Mouse (Mus musculus): Measurements from ENCODE around the gene Cdh7. TPM values are rescaled to one million over a fixed set of nuclear protein-coding genes. Genes with fewer than 3 reads are reported as not detected.

Gene Cdh7
- polyA plus RNA-seq, 1 experiment from 2014 or later = not detected

DNA sequence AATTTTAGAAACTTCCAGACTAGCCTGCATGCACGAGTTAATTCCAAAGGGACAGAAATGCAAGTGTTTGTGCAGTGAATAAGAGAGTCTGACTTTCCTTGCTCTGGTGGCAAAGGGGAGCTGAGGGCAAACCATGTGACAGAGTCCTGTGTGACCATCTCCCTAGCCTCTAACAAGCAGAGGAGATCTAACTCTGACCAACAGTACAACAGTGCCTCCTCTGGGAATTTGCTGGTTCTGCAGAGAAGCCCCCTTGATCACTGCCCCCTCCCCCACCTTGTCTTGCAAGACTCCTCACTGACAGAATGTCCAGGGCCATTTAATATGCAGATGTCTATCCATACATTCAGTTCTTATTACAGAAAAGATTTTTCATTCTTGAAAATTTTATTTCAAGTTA lies 3.2 kb downstream of the Cdh7 start:
- ATAC-seq (ENCODE audit: low read depth) = no peak
- WGBS = 13% methylated on average over 1 of the region's 1 CpGs
- Histone ChIP-seq H3K27me3 (ENCODE audit: control insufficient read depth, insufficient read depth, low read depth, low read length) (peaks cover 9% of the 10 kb centered on the region), H3K9ac (ENCODE audit: low read length) (no peak overlapping the region), H3K27ac (ENCODE audit: low read length) (no peak overlapping the region), H3K36me3 (ENCODE audit: control insufficient read depth, insufficient read depth, low read length) (no peaks in the 10 kb centered on the region), H3K4me1 (replicated peaks; ENCODE audit: control insufficient read depth, insufficient read depth, low read length) (no peaks in the 10 kb centered on the region), H3K4me2 (ENCODE audit: low read depth, low read length) (no peak overlapping the region), H3K9me3 (ENCODE audit: control insufficient read depth, low read length) (no peaks in the 10 kb centered on the region), H3K4me3 (ENCODE audit: low read length) (no peak overlapping the region)

DNA sequence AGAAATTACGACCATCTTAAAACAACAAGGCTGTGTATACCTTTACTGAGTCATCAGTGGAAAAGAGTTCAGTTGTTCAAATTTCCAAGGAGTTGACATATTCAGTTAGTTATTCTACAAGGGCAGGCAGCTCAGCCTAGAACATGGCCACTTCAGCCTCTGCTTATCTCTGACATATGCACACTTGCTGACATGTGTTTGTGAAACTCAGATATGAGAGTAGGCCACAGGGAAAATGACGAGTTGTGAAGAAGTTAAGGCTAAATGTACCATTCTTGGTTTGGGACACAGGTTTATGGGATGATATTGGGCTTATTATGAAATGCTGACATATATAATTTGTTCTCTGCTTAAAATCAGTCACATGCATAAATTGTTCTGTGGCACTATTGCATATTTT lies 7.3 kb downstream of the Cdh7 start:
- H3K4me1 ChIP-seq (replicated peaks; ENCODE audit: control insufficient read depth, insufficient read depth, low read length) = no peaks in the 10 kb centered on the region
- ATAC-seq (ENCODE audit: low read depth) = no peak
- WGBS = 39% methylated on average over 2 of the region's 2 CpGs
- H3K4me2 ChIP-seq (ENCODE audit: low read depth, low read length) = no peak overlapping the region
- H3K27ac ChIP-seq (ENCODE audit: low read length) = no peak overlapping the region
- H3K36me3 ChIP-seq (ENCODE audit: control insufficient read depth, insufficient read depth, low read length) = no peaks in the 10 kb centered on the region
- H3K9me3 ChIP-seq (ENCODE audit: control insufficient read depth, low read length) = no peaks in the 10 kb centered on the region
- H3K4me3 ChIP-seq (ENCODE audit: low read length) = no peak overlapping the region
- H3K27me3 ChIP-seq (ENCODE audit: control insufficient read depth, insufficient read depth, low read depth, low read length) = no peaks in the 10 kb centered on the region
- no peak overlapping the region for H3K9ac ChIP-seq (ENCODE audit: low read length)

DNA sequence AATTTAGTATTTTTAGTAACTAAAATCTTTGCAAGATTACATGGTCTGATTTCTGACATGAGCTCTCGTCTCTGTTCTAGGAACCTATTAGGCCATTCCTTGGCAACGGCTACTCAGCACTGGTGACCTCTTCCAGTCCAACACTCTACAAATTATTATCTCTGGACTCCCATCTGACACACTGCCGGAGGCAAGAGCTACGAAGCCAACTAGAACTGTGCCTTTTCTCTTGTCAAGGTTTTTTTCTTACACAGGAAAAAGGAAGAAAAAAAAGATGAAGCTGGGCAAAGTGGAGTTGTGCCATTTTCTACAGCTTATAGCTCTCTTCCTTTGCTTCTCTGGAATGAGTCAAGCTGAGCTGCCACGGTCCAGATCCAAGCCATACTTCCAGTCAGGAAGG lies 11.7 kb downstream of the Cdh7 start:
- H3K4me3 ChIP-seq (ENCODE audit: low read length) = no peak overlapping the region
- H3K27ac ChIP-seq (ENCODE audit: low read length) = no peak overlapping the region
- H3K9me3 ChIP-seq (ENCODE audit: control insufficient read depth, low read length) = no peaks in the 10 kb centered on the region
- H3K4me1 ChIP-seq (replicated peaks; ENCODE audit: control insufficient read depth, insufficient read depth, low read length) = no peaks in the 10 kb centered on the region
- no peak overlapping the region for H3K9ac ChIP-seq (ENCODE audit: low read length)
- ATAC-seq (ENCODE audit: low read depth) = no peak
- H3K4me2 ChIP-seq (ENCODE audit: low read depth, low read length) = no peak overlapping the region
- WGBS = 55% methylated on average over 5 of the region's 5 CpGs
- no peaks in the 10 kb centered on the region for H3K36me3 ChIP-seq (ENCODE audit: control insufficient read depth, insufficient read depth, low read length)
- no peaks in the 10 kb centered on the region for H3K27me3 ChIP-seq (ENCODE audit: control insufficient read depth, insufficient read depth, low read depth, low read length)

DNA sequence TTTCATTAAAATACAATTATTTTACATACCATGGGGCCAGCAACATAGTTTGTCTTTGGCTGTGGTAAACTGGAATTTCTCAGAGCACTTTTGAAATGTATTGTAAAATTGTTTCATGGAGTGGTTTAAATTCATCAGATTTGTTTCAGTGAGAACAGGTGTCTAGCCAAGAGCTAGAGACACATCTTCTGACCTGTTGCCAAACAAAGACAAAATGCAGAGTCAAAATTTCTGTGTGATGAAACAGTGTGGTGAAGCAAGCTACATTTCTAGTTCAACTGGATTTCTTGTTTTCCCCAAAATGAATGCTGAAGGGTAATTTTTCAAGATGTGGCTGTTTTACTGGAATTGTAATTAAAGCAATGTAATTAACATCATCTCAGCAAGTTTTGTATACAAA lies 22.2 kb downstream of the Cdh7 start:
- H3K9ac ChIP-seq (ENCODE audit: low read length) = no peak overlapping the region
- no peak overlapping the region for H3K27ac ChIP-seq (ENCODE audit: low read length)
- no peaks in the 10 kb centered on the region for H3K4me1 ChIP-seq (replicated peaks; ENCODE audit: control insufficient read depth, insufficient read depth, low read length)
- no peaks in the 10 kb centered on the region for H3K36me3 ChIP-seq (ENCODE audit: control insufficient read depth, insufficient read depth, low read length)
- H3K27me3 ChIP-seq (ENCODE audit: control insufficient read depth, insufficient read depth, low read depth, low read length) = no peaks in the 10 kb centered on the region
- no peak for ATAC-seq (ENCODE audit: low read depth)
- H3K4me2 ChIP-seq (ENCODE audit: low read depth, low read length) = no peak overlapping the region
- no peak overlapping the region for H3K4me3 ChIP-seq (ENCODE audit: low read length)
- H3K9me3 ChIP-seq (ENCODE audit: control insufficient read depth, low read length) = no peaks in the 10 kb centered on the region

DNA sequence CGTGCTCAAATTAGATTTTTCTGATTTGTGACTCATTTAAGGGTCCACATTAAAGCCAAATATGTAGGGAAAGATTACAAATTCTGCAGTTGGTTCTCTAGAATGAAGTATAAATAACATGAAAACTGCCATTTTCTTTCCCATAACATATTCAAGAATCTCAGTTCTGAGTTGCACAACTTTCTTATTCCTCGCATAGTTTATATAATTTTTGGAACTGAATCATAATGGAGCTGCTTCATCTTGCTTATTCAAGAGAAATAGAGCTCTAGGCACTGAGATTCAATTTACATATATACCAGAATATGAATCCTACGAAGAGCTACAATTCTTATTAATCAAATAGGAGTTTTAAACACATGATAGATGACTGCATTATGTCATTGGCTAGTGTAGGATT lies 22.8 kb downstream of the Cdh7 start:
- H3K4me1 ChIP-seq (replicated peaks; ENCODE audit: control insufficient read depth, insufficient read depth, low read length) = no peaks in the 10 kb centered on the region
- H3K27me3 ChIP-seq (ENCODE audit: control insufficient read depth, insufficient read depth, low read depth, low read length) = no peaks in the 10 kb centered on the region
- WGBS = 56% methylated on average over 3 of the region's 3 CpGs
- H3K27ac ChIP-seq (ENCODE audit: low read length) = no peak overlapping the region
- H3K9ac ChIP-seq (ENCODE audit: low read length) = no peak overlapping the region
- no peak overlapping the region for H3K4me2 ChIP-seq (ENCODE audit: low read depth, low read length)
- no peak for ATAC-seq (ENCODE audit: low read depth)
- H3K36me3 ChIP-seq (ENCODE audit: control insufficient read depth, insufficient read depth, low read length) = no peaks in the 10 kb centered on the region
- H3K9me3 ChIP-seq (ENCODE audit: control insufficient read depth, low read length) = no peaks in the 10 kb centered on the region
- H3K4me3 ChIP-seq (ENCODE audit: low read length) = no peak overlapping the region

DNA sequence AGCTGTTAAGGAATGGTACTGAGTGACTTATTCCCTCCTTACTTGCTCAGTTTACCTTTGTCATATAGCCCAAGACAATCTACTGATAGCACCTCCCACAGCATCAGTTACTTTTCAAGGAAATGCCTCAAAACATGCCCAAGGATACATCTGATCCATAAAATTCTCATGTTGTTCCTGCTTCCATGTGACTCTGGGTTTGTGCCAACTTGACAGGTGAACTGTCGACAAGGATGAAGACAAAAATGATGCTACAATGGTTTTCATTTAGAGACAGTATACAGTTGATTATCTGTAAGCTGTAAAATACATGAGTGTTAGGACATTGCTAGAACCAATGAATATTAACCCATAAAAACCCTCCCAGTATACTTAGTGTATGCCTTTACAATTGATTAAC lies 29.9 kb downstream of the Cdh7 start:
- Histone ChIP-seq H3K36me3 (ENCODE audit: control insufficient read depth, insufficient read depth, low read length) (no peaks in the 10 kb centered on the region), H3K4me3 (ENCODE audit: low read length) (no peak overlapping the region), H3K9me3 (ENCODE audit: control insufficient read depth, low read length) (no peaks in the 10 kb centered on the region), H3K27me3 (ENCODE audit: control insufficient read depth, insufficient read depth, low read depth, low read length) (no peaks in the 10 kb centered on the region), H3K4me2 (ENCODE audit: low read depth, low read length) (no peak overlapping the region), H3K27ac (ENCODE audit: low read length) (no peak overlapping the region), H3K9ac (ENCODE audit: low read length) (no peak overlapping the region), H3K4me1 (replicated peaks; ENCODE audit: control insufficient read depth, insufficient read depth, low read length) (no peaks in the 10 kb centered on the region)
- 73% methylated on average over 1 of the region's 1 CpGs for WGBS
- ATAC-seq (ENCODE audit: low read depth) = no peak

DNA sequence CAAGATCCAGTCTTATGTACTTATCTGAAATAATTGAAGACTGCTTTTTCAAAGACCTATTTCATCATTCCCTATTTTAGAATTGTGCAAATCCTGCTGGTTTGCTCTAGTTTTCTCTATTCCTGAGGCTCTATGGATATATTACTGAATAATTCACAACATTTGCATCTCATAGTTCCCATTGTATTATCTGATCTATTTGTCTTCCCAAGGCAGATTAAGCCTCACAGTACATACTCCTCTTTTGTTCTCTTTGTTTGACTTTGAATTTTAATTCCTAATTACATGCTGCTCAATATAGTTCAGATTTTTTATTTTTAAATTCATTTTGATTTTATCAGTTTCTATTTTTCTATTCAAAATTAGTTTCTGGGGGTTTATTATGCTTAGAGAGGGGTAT lies 74.1 kb downstream of the Cdh7 start:
- no peaks in the 10 kb centered on the region for H3K36me3 ChIP-seq (ENCODE audit: control insufficient read depth, insufficient read depth, low read length)
- no peaks in the 10 kb centered on the region for H3K27me3 ChIP-seq (ENCODE audit: control insufficient read depth, insufficient read depth, low read depth, low read length)
- H3K9ac ChIP-seq (ENCODE audit: low read length) = no peak overlapping the region
- no peak overlapping the region for H3K4me3 ChIP-seq (ENCODE audit: low read length)
- no peak overlapping the region for H3K4me2 ChIP-seq (ENCODE audit: low read depth, low read length)
- H3K4me1 ChIP-seq (replicated peaks; ENCODE audit: control insufficient read depth, insufficient read depth, low read length) = no peaks in the 10 kb centered on the region
- no peaks in the 10 kb centered on the region for H3K9me3 ChIP-seq (ENCODE audit: control insufficient read depth, low read length)
- no peak overlapping the region for H3K27ac ChIP-seq (ENCODE audit: low read length)
- ATAC-seq (ENCODE audit: low read depth) = no peak

DNA sequence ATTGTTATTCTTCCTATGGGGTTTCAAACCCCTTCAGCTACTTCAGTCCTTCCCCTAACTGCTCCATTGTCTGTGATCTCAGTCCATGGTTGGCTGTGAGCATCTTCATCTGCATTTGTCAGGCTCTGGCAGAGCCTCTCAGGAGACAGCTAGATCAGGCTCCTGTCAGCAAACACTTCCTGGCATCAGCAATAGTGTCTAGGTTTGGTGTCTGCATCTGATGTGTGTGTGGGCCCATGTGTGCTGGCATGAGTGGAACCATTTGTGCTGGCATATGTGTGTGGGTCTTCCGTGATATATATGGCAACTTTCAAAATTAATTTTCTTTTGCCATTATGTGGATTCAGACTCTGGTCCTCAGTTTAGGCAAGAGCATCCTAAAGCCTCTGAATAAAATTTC lies 85.2 kb downstream of the Cdh7 start:
- no peaks in the 10 kb centered on the region for H3K36me3 ChIP-seq (ENCODE audit: control insufficient read depth, insufficient read depth, low read length)
- ATAC-seq (ENCODE audit: low read depth) = no peak
- no peak overlapping the region for H3K4me2 ChIP-seq (ENCODE audit: low read depth, low read length)
- H3K4me1 ChIP-seq (replicated peaks; ENCODE audit: control insufficient read depth, insufficient read depth, low read length) = no peaks in the 10 kb centered on the region
- H3K27me3 ChIP-seq (ENCODE audit: control insufficient read depth, insufficient read depth, low read depth, low read length) = no peaks in the 10 kb centered on the region
- WGBS = 92% methylated on average over 1 of the region's 1 CpGs
- no peak overlapping the region for H3K9ac ChIP-seq (ENCODE audit: low read length)
- H3K27ac ChIP-seq (ENCODE audit: low read length) = no peak overlapping the region
- no peaks in the 10 kb centered on the region for H3K9me3 ChIP-seq (ENCODE audit: control insufficient read depth, low read length)
- H3K4me3 ChIP-seq (ENCODE audit: low read length) = no peak overlapping the region

DNA sequence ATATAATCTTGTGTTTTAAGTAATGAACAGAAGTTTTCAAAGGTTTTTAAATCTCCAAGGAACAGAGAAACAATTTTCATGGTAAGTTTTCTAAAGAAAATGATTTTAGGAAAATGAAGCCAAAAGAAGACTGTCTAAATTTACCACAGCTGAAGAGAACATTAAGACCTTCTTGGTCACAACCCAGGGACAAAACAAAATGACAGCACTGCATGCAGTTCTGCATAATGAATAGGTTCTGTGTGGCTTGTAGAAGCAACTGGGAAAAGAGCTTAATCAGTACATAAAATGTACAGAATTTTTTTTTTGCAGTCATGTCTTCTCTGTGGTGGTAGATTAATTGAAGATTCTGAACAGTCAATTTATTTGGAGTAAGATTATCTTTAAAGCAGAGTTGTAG lies 96.2 kb downstream of the Cdh7 start:
- Histone ChIP-seq H3K27me3 (ENCODE audit: control insufficient read depth, insufficient read depth, low read depth, low read length) (no peaks in the 10 kb centered on the region), H3K36me3 (ENCODE audit: control insufficient read depth, insufficient read depth, low read length) (no peaks in the 10 kb centered on the region), H3K4me2 (ENCODE audit: low read depth, low read length) (no peak overlapping the region), H3K27ac (ENCODE audit: low read length) (no peak overlapping the region), H3K4me3 (ENCODE audit: low read length) (no peak overlapping the region), H3K9ac (ENCODE audit: low read length) (no peak overlapping the region), H3K4me1 (replicated peaks; ENCODE audit: control insufficient read depth, insufficient read depth, low read length) (no peaks in the 10 kb centered on the region), H3K9me3 (ENCODE audit: control insufficient read depth, low read length) (no peaks in the 10 kb centered on the region)
- no peak for ATAC-seq (ENCODE audit: low read depth)

DNA sequence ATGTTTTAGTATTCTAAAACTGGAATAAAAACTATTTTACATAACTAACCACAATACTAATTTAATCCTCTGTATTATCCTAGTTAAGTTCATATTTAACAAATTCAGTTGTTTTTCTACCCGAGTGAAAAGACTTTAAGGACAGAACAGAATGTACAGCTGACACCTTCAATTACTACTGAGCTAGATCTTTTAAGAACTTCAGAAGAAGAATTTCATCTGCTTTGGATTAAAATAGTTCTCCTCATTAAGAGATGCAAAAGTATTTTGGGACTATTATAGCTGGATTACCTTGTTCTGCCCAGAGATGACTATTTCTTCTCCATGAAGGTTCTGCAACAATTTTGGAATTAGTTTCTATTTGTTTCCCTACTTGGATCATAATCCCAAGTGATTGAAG lies 135.8 kb downstream of the Cdh7 start:
- H3K4me2 ChIP-seq (ENCODE audit: low read depth, low read length) = no peak overlapping the region
- no peaks in the 10 kb centered on the region for H3K9me3 ChIP-seq (ENCODE audit: control insufficient read depth, low read length)
- H3K27ac ChIP-seq (ENCODE audit: low read length) = no peak overlapping the region
- ATAC-seq (ENCODE audit: low read depth) = no peak
- H3K4me1 ChIP-seq (replicated peaks; ENCODE audit: control insufficient read depth, insufficient read depth, low read length) = no peaks in the 10 kb centered on the region
- no peaks in the 10 kb centered on the region for H3K36me3 ChIP-seq (ENCODE audit: control insufficient read depth, insufficient read depth, low read length)
- WGBS = 69% methylated on average over 1 of the region's 1 CpGs
- H3K27me3 ChIP-seq (ENCODE audit: control insufficient read depth, insufficient read depth, low read depth, low read length) = no peaks in the 10 kb centered on the region
- H3K9ac ChIP-seq (ENCODE audit: low read length) = no peak overlapping the region
- no peak overlapping the region for H3K4me3 ChIP-seq (ENCODE audit: low read length)

Data from lung, embryonic 16.5 days (tissue).